Mouse (Mus musculus): ENCODE measurements around the gene Fam69b.

Fam69b gene

DNA sequence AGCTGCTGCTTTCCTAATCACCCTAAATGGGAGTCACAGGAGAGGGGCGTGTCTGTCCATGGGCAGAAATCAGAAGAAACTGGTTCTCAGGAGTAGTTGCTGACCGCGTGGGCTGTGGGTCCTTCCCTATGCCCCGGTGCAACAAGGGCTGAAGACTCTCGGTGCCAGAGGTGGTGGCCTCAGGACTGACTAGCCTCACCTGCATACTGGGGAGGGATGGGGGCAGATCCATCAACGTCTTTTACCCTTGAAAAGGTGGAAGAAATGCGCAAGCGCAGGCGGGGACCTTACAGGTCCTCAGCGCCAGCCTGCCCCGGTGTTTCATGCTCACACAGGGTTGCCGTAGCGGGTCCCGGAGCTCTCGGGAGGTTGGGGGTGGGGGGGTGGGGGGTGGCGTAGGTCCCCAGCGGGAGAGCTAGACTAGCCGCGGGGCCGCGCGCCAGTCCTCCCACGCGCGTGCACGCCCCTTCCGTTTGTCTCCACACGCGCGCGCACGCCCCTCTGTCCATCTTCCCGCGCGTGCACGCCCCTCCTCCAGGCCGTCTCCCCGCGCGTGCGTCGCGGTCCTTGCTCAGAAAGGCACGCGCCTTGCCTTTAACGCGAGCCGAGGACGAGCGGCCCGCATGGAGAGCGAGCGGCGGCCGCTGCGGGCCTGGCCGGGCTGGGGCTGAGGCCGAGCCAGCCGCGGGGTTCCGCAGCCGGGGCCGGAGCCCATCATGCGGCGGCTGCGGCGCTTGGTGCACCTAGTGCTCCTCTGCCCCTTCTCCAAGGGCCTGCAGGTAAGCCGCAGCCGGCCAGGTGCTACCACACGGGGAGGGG is at the start of gene Fam69b:
TSS of gene Fam69b (plus strand) at position 537 of the 819 bp plus-strand sequence.
- peak; percentile 96 for DNase-seq

DNA sequence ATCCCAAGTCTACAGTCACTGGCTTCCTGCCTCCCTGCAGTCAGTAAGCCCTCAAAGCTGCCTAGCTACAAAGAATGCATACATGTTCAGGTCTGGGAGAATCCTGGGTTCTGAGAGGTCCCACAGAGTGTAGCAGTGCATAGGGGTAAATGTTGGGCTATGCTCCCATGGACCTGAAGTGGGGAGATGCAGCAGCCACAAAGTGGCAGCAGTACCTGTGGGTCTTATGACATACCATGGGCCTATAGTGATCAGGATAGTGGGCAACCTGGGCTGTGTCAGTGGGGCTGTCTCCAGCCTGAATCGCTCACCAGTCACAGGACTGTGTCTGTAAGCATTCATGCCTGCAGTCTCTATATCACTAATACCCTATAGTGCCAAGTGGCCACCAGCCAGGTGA is 48.5 kb upstream of the Fam69b start, which contains the start of gene Egfl7:
TSS of gene Egfl7 (plus strand) at position 301 of the 400 bp plus-strand sequence.
- DNase-seq = no peak

DNA sequence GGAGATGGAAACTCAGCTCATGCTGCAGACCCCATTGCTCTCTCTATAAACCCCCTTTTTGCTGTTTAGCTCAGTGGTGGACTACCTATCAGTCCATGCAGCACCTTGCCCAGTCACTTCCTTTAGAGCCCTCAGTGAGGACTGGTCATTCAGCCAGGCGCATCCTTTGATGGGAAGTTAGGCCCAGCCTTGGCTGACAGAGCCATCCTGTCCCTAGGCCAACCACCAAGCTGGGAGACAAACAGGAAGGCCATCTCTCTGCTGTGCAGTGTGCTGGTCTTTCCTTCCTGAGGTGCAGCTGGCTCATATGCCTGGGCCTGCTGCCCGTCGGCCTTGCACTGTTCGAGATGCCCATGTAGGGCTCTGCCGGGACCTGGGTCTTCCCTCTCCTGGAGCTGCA is 47.5 kb upstream of the Fam69b start:
- DNase-seq = no peak

DNA sequence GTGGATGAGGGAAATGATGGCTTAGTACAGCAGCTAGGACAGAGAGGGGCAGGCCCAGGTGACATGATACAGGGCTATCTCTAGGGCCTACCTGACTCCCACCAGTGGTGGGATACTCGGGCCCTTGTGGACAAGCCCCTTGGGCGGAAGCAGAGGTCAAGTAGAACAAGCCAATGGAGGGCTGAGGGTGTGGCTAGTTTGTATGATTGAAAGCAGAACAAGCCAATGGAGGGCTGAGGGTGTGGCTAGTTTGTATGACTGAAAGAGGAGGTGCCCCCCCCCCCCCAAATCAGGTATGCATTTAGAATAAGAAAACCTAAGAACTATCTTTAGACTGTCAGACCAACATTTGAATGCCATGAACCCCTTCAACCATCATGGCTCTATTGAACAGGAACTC is 46.1 kb upstream of the Fam69b start:
- DNase-seq = no peak

DNA sequence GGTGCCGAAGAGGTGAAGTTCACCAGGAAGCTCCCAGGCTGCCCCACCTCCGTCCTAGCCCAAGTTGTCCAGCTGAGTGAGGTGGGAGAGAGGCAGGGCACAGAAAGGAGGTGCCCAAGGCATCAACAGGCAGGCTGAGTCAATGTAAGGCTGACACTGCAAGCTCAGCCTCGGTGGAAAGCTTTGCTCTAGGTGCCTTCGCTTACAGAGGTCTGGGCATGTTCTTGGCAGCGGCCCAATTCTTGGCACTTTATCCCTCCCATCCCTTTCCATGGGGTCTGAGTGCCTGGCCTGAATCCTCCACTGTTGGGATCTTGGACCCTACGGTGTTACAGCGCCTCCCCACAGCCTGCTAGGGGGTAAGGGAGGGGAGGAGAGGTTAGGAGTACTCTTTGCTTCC is 45.5 kb upstream of the Fam69b start:
- DNase-seq = no peak

DNA sequence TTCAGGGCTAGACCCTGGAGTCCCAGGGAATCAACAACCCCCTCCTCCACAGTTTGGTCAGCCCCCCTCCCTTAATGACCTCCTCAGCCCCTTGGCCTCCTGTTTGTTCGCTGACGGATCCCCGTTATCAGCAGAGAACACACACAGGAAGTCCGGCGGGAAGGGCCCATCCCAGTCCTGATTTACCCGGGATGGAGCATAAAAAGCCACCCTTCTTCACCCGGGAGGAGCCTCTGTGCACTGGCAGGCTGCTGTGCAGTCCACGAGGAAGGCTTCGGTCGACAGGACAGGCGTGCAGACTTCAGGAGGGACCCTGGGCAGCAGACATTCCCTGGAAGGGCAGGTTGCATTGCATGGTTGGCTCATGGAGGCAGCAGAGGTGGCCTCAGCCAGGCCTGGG is 44.6 kb upstream of the Fam69b start:
- DNase-seq = no peak

DNA sequence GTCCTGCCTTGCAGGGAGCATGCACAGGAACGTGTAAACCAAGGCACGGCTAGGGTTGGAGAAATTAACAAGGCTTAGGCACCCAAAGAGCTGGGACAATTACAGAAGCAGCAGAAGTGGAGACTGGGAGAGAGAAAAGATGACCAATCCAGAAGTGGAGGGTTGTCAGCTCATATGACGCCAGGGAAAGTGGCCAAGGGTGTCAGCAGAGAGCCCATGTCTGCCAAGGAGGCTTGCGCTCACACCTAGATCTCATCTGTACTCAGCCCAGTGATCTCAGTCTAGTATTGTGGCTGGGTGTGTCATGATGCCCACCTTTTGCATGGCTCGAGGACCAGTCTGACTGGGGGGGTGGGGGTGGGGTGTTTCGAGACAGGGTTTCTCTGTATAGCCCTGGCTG is 42.5 kb upstream of the Fam69b start:
- no peak for DNase-seq

DNA sequence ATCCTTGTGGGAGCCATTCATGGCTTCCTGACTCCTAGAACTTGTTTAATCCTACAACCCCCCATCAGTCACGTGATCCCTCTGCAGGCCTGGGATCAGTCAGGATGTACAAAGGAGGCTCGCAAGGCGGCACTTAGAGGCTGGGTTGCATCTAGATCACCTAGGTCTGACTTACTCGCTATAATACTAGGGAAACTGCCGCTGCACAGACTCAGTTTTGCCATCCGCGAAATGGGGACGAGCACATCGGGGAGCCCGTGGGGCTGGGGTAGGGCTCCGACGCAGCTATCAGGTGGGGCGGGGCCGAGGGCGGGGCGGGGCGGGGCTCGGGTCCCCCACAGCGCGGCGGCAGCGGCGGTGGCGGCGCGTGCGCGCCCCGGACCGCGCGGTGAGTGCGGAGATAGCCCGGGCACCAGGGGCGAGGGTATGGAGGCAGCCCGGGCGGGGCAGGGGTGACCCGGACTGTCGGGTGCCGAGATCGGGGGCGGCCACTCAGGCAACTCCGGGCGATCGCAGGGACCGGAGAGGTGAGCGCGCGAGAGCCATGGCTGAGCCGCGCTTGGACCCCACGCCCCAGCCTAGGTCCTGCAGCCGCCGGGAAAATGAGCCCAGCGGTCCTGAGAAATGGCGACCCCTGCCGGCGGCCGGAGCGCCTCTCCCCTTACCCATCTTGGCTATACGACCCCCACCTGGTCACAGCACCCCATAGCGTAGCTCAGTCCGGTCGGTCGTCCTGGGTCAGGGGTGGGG is 41.8 kb upstream of the Fam69b start, which contains the start of gene Gm20532:
TSS of gene Gm20532 (plus strand) at position 346 of the 750 bp plus-strand sequence.
- DNase-seq = peak; percentile 88

DNA sequence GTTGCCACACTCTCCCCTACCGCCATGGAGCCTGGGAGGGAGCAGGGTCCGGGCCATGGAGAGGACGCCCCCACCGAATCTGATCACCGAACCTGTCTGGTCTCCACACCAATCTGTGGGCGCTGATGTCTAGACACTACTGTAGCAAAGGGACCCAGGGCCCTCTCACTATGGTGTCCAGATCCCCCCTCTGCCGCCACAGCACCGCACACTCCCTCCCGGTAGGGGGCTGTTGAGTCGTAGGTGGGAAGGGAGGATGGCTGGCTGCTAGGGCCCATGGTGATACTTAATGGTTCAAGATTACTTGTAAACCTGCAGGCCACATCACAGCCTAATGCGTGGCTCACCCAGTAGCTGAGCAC is 41.2 kb upstream of the Fam69b start:
- DNase-seq = peak; percentile 62

DNA sequence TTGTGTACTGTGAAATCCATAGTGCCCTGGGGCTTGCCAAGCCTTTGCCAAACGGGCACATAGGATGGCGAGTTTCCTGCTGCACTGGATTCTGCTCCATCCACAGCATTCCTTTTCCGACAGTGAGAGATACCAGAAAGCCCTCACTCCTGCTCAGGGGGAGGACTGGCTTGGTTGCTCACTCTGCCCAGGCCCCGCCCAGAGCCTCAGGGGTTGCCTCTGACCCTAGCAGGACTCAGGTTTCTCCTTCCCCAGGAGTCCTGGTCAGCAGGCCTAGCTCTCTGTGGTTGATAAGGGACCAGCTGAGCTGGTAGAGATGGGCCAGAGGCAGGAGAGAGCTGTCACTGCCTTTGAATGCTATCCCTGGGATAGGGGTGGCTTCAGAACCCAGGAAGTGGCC is 39.7 kb upstream of the Fam69b start:
- DNase-seq = no peak

DNA sequence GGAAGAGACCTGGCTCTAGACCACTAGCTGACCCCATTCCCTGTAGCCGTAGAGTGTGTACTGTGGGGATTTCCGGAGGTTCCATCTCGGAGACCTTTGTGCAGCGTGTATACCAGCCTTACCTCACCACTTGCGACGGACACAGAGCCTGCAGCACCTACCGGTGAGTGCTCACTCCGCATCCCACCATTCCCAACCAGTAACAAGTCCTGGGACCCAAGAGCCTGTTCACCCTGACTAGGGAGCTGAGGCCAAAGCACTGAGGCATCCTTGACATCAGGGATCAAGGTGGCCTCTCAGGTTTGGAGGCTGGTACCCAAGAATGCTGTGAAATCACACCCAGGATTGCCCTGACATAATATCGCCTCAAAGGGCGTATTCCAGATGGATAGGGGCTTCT is 39.0 kb upstream of the Fam69b start:
- DNase-seq = no peak

DNA sequence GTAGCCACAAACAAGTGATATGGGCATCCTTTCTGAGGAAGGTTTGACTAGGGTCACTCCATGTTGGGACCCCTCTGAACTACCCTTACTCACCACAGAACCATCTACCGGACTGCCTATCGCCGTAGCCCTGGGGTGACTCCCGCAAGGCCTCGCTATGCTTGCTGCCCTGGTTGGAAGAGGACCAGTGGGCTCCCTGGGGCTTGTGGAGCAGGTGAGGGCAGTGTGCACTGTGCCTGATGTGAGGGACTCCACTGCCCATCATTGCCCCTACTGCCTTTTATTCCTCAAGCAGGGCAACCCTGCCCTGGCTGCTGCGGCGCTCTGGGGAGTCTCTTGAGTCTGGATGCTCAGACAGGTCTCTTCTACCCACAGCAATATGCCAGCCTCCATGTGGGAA is 38.0 kb upstream of the Fam69b start:
- DNase-seq = no peak

DNA sequence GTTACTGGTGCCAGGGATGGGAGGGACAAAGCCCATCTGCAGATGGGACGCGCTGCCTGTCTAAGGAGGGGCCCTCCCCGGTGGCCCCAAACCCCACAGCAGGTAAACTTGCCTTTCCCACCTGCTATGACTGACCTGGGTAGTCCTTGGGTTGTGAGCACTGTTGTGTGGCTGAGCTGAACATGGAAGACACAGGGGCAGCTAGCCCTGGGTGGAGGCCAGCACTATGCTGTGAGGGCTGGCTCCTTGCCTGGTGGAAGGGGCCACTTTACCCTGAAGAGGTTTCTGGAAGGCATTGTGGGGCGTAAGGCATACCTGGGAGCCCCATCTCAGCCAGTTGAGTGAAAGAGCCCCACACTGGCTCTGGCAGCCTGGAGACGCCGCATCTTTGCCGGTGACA is 37.3 kb upstream of the Fam69b start:
- no peak for DNase-seq

DNA sequence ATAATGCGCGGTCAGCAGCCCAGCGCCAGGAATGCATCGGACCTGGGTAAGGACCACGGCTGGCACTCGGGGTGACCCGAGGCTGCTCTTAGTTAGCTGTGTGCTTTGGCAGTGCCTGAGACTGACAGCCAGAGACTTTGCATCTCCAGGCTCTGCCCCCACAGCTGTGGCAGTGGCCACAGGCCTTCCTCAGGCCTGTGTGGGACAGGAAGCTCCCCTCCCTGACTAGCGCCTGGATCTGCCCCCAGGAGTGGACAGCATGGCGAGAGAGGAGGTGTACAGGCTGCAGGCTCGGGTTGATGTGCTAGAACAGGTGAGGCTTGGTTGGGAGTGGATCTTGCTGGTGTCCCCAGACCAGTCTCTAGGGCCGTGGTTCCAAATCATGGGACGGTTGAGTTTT is 36.8 kb upstream of the Fam69b start:
- no peak for DNase-seq

DNA sequence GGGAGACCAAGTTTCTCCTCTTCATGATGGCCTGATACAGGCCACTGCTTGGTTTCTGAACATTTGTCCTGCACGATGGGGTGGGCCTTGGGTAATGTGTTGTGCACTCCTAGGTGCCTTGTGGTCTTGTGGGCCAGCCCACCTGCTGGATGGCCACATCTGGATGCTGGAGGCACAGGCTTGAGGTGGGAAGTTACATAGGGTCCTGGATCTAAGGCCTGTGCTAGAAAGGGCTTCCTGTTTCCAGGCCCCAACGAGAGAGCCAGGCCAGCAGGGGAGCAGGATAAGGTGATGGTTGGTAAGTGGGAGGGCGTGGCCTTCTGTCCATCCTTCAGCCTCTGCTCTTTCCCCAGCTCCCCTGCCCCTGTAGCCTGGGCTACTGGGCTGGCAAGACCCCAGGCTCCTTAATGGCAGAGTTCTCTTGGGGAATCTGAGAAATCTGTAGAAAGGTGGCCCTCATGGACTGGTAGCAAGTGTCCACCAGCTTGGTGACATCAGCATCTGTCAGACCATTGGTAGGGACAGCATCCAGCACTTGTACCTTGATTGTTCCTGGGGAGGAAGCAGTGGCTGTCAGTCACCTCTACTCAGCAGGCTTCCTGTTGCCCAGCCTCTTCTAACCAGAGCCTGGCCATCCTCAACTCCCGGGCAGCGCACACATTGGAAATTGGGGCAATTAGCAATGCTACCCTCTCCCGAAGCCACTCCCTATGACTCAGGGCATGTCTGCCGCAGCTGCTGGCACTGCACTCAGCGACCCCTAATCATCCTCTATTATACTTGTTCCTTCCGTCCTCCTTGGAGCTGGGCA is 34.8 kb upstream of the Fam69b start:
- DNase-seq = no peak

DNA sequence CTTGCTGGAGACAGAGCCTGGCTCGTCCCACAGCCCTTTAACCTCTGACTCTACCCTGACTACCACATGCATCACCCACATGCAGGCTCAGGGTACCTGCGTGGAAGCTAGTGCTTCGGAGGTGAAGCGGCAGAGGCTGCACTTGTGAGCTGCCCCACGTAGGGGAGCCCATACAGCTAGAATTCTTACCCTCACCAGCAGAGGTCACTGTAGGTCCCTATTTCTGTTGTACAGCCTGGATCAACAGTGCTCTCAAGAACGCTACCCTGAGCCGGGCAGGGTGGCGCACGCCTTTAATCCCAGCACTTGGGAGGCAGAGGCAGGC is 34.3 kb upstream of the Fam69b start:
- peak; percentile 59 for DNase-seq

DNA sequence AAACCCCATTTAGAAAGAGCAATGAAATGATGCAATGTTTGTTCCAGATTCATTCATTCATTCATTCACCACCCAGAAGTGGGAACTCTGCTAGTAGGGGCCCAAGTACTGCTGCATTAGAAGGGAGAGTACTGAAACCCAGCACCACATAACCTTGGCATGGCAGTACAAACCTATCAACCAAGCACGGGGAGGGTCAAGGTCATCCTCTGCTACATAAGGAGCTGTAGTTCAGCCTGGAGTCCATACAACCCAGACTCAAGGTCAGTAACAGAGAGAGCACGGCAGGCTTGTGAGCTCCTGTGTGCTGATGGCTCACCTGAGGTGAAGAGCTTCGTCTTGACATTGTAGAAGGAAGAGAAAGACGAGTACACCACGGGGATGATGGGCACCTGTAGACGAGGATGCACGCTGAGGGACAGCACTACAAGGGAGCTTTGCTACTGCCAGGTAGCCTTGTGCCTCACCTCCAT is 33.8 kb upstream of the Fam69b start:
- no peak for DNase-seq

DNA sequence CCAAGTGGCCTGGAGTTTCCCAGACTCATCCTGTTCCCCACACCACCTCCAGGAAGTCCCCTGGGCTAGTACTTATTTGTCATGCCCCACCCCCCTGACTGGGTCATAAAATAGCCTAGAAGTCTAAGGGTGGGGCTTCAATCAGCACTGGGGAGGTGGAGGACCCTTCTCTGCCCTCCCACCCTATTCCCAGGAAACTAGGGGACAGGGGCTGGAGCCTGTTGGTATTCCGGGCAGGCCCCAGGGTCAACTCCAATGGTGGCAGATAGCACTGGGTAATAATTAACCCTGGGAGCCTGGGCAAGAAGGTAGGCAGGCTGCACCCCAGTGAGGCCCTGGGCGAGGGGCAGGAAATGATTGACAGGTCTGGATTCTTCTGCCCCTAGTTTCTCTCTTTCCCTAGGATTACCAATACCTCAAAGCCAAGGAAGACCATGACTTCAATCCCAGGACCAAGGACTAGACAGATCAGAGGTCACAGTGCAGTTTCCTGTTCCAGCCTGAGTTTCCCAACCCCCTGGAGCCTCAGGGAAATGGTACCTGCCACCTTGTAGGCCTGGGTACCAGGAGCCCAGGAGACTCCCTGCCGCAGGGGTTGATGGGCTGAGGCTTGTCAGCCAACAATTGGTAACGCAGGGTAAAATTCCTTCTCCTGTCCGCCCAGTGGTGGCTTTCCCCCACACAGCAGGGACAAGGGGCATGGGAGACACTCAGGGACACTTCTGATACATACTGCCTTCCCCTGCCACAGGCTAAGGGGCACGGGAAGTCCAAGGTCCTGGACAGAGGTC is 33.1 kb upstream of the Fam69b start:
- no peak for DNase-seq

DNA sequence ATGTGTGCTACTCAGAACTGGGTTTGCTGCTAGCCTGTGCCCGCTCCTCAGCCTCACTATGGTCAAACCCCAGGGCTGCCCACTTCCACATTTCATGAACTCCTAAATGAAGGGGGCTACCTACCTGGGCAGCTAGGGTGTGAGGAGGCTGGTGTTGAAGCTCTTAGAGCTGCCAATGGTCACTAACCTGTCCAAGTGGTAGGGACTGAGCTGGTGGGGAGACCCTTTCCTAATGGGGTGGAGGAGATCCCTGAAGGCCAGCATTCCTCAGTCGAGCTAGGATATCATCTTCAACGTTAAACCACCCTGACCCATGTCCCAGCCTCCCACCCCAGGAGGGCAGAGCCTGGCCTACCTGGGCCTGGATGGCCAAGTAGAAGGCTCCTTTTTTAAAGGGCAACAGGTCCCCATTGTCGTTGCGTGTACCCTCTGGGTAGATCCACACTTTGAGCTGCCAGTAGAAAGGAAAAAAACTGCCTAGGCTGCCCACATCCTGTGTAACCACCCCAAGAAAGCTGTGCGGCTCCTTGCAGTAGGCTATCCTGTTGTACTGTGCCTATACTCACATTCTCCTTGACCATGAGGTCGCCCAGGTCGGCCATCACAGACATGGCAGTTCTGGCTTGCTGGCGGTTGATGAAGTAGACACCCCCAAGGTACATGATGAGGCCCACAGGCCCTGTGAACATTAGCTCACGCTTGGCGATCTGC is 32.4 kb upstream of the Fam69b start:
- no peak for DNase-seq

DNA sequence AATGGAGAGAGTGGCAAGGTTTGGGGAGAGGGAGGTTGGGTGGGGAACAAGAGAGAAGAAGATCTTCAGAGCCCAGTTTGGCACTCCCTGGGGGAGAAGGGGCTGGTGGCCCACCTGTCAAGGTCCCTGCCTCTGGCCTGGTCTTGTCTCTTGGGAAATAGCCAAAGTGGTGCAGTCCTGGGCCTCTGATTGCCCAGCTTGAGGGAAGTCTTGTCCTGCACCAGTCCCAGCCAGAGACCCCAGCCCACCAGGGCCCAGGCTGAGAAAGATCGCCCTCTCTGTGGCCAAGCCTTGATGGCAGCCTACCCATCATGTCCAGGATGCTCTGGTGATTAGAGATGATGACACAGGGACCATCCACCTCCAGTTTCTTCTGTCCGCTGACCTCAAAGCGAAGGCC is 31.4 kb upstream of the Fam69b start:
- no peak for DNase-seq

DNA sequence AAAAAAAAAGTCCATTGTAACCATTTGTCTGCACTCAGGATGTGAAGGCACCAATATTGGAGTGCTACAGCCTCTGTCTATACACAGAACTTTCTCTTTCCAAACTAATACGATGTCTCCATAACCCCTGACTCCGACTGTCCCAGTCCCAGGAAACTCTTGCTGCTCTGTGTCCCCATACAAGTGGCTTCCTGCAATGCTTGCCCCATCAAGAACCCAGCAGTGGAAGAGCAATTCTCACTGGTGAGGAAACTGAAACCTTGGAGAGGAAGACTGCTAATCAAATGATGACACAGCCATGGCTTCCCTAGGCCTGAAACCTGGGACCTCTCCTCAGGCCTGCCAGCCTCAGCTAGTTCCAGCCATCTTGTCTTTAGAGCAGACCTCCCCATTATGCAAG is 30.4 kb upstream of the Fam69b start:
- DNase-seq = no peak

DNA sequence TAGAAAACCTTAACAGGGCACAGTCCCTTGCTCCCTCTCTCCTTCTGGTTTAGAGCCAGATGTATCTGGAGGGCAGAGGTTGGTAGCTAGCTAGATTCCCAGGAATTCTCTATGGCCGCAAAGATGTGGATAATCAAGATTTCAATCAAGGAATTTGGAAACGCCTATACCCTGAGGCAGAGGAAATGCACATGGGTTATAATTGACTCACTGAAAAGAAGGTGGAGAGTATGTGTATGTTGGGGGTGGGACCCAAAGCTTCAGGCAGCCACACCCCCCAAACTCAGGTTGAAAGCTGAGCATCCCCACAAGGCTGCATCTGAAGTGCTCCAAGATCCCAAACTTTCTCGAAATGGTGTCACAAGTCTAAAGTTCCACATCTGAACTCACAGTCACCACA is 29.8 kb upstream of the Fam69b start:
- no peak for DNase-seq
